Mouse (Mus musculus) forebrain, embryonic 16.5 days (tissue): Measurements from ENCODE around the gene Zfp821. TPM values are rescaled to one million over a fixed set of nuclear protein-coding genes. Genes with fewer than 3 reads are reported as not detected.

Experiments
- ATAC-seq: fragments of 200-750 bp; cut with Nextera tagmentation; 2 replicates; pipeline ENCODE4 v1.8.0; 2017; ENCODE audit warnings: mild to moderate bottlenecking, moderate library complexity
- H3K27ac ChIP-seq: fragments of 300-500 bp; sonication (generic); 2 replicates; pipeline ENCODE4 v1.5.1; 2014; ENCODE audit warnings: low read length, control low read depth
- H3K27me3 ChIP-seq: fragments of 300-500 bp; sonication (generic); replicated peaks from 2 replicates; pipeline ENCODE4 v1.6.1; 2014; ENCODE audit warnings: low read length; ENCODE audit not compliant: control insufficient read depth, insufficient read depth
- H3K36me3 ChIP-seq: fragments of 300-500 bp; sonication (generic); 2 replicates; pipeline ENCODE4 v1.6.1; 2014; ENCODE audit not compliant: control insufficient read depth, insufficient read depth
- H3K4me1 ChIP-seq: fragments of 300-500 bp; sonication (generic); replicated peaks from 2 replicates; pipeline ENCODE4 v1.6.1; 2014; ENCODE audit warnings: low read length; ENCODE audit not compliant: control insufficient read depth, insufficient read depth
- H3K4me2 ChIP-seq: fragments of 300-500 bp; sonication (generic); 2 replicates; pipeline ENCODE4 v1.6.1; 2014; ENCODE audit warnings: mild to moderate bottlenecking, low read length, control low read depth
- H3K4me3 ChIP-seq: fragments of 300-500 bp; sonication (generic); replicated peaks from 2 replicates; pipeline ENCODE4 v1.5.1; 2014; ENCODE audit warnings: mild to moderate bottlenecking, low read length, control low read depth
- H3K9ac ChIP-seq: fragments of 300-500 bp; sonication (generic); replicated peaks from 2 replicates; pipeline ENCODE4 v1.6.1; 2014; ENCODE audit warnings: low read depth, low read length, control low read depth
- H3K9me3 ChIP-seq: fragments of 300-500 bp; sonication (generic); 2 replicates; pipeline ENCODE4 v1.6.1; 2016; ENCODE audit warnings: low read length; ENCODE audit not compliant: control insufficient read depth
- WGBS: fragments of 180-500 bp; shearing (Covaris S2); extraction: QIAGEN DNeasy Blood & Tissue Kit; methylation state at CpG from one replicate; pipeline ENCODE4 v1.1.7; 2014; 5-methylcytosine and 5-hydroxymethylcytosine counted together
- polyA plus RNA-seq: library from polyadenylated mRNA; unstranded; fragments of >200 nt; fragmentation: Nextera tagmentation; extraction: Ambion mirVana; gene quantifications from 2 replicates; pipeline ENCODE4 v1.2.1, GENCODE M21; 2015

Zfp821 gene
- polyA plus RNA-seq, 1 experiment from 2014 or later, result 88.3 TPM

DNA sequence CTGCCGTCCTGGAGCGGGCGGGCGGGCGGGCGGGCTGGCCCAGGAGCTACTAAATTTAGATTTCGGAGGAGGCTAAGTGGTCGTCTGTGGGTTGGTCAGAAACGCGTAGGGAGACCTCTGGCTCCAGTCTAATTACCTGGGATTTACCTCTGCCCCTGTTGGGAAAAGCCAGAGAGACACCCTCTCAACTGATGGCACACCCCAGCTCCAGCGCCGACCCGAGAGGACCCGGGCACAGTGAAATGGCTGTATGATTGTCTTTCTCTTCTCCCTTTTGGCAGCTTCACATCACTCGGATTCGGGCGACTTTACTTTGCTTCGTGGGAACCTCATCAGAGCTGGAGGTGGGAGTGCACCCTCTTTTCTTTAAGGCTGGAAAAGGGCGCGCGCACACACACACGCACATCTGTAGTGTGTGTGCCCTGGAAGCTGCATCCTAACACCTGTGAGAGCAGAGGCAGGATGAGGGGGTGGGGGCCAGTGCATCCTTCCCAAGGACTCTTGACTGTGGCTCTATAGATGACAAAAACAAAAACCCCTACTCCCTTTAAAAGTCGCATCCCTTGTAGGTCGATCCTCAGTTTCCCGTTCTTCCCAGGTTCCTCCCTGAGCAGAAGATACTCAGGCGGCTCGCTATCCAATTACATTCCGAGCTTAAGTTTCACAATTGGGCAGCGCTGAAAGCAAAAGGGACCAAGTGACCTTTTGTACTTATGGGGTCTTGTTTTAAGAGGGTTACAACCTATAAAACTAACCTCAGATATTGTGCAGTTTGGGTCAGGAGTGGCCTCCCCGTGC, 929 bp downstream of the Zfp821 start:
- H3K9me3 ChIP-seq, result no peaks in the 10 kb centered on the region
- peak; percentile 36 for ATAC-seq
- H3K4me2 ChIP-seq, result peak overlapping the region; percentile 86
- H3K36me3 ChIP-seq, result peaks cover 20% of the 10 kb centered on the region
- H3K27ac ChIP-seq, result peak overlapping the region; percentile 97
- H3K4me1 ChIP-seq, result peaks cover 32% of the 10 kb centered on the region
- peak overlapping the region; percentile 100 for H3K9ac ChIP-seq
- 2% methylated on average over 25 of the region's 30 CpGs for WGBS
- no peaks in the 10 kb centered on the region for H3K27me3 ChIP-seq
- H3K4me3 ChIP-seq, result peak overlapping the region; percentile 94

DNA sequence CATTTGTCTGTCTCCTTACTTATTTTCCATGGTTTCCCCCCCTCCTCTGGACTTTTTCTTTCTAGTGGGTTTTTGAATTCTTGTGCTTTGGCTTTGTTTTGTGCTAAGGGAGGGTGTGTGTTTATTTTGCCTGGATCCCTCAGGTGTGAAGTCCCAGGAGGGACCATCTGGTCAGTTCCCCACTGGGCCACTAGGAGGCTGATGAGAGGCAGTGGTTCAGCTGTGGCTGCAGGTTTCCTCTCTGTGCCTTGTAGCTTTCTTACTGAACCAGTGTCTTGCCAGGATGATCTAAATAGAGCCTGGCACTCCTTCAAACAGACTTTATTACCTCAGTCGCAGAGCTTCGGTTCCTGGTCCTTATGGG, 1.5 kb downstream of the Zfp821 start:
- 7% methylated on average over 2 of the region's 2 CpGs for WGBS

DNA sequence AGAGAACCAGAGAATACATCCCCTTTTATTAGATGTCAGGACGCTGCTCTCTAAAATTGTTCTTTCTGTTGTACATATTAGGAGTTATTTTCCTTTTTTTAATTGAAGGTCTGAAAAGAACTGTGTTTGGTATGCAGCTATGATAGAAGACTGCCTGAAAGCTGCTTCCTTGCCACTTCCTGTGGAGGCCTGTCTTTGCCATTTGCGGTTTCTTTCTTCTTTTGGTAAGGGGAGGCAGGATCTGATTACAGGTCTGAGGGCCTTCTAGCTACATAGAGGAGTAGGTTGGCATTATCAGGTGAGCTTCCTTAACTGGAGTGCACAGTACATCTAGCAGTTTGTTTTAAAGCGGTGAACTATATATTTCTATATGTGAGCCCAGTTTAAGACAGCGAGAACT, 2.6 kb downstream of the Zfp821 start:
- no peak overlapping the region for H3K4me3 ChIP-seq
- H3K4me2 ChIP-seq, result no peak overlapping the region
- peaks cover 32% of the 10 kb centered on the region for H3K4me1 ChIP-seq
- H3K9me3 ChIP-seq, result no peaks in the 10 kb centered on the region
- no peaks in the 10 kb centered on the region for H3K27me3 ChIP-seq
- H3K27ac ChIP-seq, result no peak overlapping the region
- peaks cover 33% of the 10 kb centered on the region for H3K36me3 ChIP-seq
- H3K9ac ChIP-seq, result no peak overlapping the region
- 96% methylated on average over 4 of the region's 4 CpGs for WGBS
- no peak for ATAC-seq

More for the DNA sequence above, 1.5 kb downstream of the Zfp821 start:
- H3K27me3 ChIP-seq, result no peaks in the 10 kb centered on the region
- peak overlapping the region; percentile 94 for H3K4me3 ChIP-seq
- H3K36me3 ChIP-seq, result peaks cover 26% of the 10 kb centered on the region
- no peaks in the 10 kb centered on the region for H3K9me3 ChIP-seq
- no peak overlapping the region for H3K27ac ChIP-seq
- 0 out of 2 replicates have a peak, but pooled peaks have one; percentile 16 for ATAC-seq
- peak overlapping the region; percentile 86 for H3K4me2 ChIP-seq
- H3K9ac ChIP-seq, result peak overlapping the region; percentile 100
- peaks cover 32% of the 10 kb centered on the region for H3K4me1 ChIP-seq

DNA sequence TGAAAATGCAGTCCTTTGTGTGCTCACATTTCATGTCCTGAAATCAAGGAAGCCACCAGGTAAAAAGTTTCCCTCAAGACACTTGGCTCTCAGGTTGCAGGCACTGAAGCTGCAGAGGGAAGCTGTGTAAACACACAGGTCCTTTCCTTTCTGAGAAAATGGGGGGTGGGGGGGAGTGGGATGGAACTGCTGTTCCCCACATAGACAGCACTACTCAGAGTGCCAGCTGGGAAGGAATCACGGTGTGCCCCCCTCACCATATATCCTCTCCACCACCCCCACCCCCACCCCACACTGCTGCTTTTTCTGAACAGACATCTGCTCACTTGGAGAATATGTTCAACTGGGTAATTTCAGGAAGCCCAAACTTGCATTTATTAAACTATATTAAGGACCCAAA, 7.2 kb downstream of the Zfp821 start:
- H3K4me1 ChIP-seq, result peaks cover 15% of the 10 kb centered on the region
- H3K36me3 ChIP-seq, result peaks cover 47% of the 10 kb centered on the region
- WGBS, result 50% methylated on average over 1 of the region's 1 CpGs
- no peaks in the 10 kb centered on the region for H3K27me3 ChIP-seq
- H3K9me3 ChIP-seq, result no peaks in the 10 kb centered on the region
- H3K9ac ChIP-seq, result no peak overlapping the region
- H3K27ac ChIP-seq, result no peak overlapping the region
- no peak for ATAC-seq
- H3K4me3 ChIP-seq, result no peak overlapping the region
- H3K4me2 ChIP-seq, result no peak overlapping the region

DNA sequence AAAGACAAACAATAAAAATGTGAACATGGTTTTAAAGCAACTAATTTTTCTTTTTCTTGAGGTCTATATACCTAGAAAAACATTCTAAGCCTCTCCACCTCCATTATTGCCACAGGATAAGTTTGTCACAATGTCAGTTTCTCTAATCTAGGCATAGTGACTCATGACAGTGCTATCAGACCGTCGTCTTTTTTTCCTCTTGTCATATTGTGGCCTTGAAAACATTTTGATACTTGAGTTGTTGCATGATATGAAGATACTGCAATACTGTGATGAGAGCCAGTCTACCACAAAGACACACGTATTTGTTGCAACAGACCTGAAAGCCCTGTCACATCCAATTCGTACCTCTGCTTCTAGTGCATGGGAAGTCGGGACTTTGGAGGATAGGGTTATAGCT, 9.6 kb downstream of the Zfp821 start:
- Histone ChIP-seq H3K4me2 (no peak overlapping the region), H3K4me1 (no peaks in the 10 kb centered on the region), H3K9me3 (no peaks in the 10 kb centered on the region), H3K27ac (no peak overlapping the region), H3K27me3 (no peaks in the 10 kb centered on the region), H3K36me3 (peaks cover 47% of the 10 kb centered on the region), H3K4me3 (no peak overlapping the region), H3K9ac (no peak overlapping the region)
- WGBS, result 96% methylated on average over 5 of the region's 5 CpGs
- no peak for ATAC-seq

DNA sequence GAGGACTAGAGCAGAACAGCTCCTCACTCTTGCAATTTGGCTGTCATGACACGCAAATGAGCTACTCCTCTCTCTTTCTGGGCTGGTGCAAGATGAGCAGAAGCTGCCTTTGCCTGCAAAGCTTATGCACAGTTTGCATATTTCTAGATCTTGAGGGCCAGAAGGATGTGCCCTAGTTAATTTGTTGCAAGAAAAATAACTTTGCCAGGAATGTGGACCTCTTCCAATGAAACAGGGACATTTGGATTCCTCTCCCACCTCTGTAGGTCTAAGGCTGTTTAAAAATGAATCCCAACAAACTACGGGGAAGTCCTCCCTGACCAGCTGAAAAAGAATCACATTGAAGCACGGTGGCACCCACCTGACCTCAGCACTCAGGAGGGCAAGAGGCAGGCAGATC, 19.8 kb downstream of the Zfp821 start:
- no peaks in the 10 kb centered on the region for H3K27me3 ChIP-seq
- no peak for ATAC-seq
- no peak overlapping the region for H3K4me2 ChIP-seq
- peaks cover 67% of the 10 kb centered on the region for H3K36me3 ChIP-seq
- H3K27ac ChIP-seq, result no peak overlapping the region
- WGBS, result 93% methylated on average over 3 of the region's 3 CpGs
- no peaks in the 10 kb centered on the region for H3K4me1 ChIP-seq
- no peaks in the 10 kb centered on the region for H3K9me3 ChIP-seq
- H3K9ac ChIP-seq, result no peak overlapping the region
- H3K4me3 ChIP-seq, result no peak overlapping the region

DNA sequence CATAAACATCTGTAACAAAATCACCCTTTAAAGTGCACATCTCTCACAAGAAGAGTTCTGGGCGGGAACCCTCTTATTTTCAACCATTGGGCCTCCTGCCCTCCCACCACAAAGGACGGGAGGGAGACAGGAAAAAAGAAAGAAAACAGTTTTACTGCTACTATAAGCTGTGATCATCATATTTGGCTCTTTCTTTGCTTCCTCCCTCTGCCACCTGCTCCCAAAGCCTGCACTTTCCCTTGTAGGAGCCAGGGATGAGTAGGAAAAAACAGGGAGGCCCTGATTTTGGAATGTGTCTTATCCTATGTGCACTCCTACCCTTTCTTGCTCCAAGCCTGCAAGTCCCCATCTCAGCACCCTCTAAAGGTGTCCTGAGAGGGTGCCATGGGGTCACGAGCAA, 25.7 kb downstream of the Zfp821 start:
- no peak for ATAC-seq
- 79% methylated on average over 3 of the region's 3 CpGs for WGBS
- Histone ChIP-seq H3K9me3 (no peaks in the 10 kb centered on the region), H3K27ac (no peak overlapping the region), H3K36me3 (peaks cover 32% of the 10 kb centered on the region), H3K4me2 (no peak overlapping the region), H3K4me3 (no peak overlapping the region), H3K27me3 (no peaks in the 10 kb centered on the region), H3K9ac (no peak overlapping the region), H3K4me1 (peaks cover 1% of the 10 kb centered on the region; the same call in 1 of the 2 replicates)

DNA sequence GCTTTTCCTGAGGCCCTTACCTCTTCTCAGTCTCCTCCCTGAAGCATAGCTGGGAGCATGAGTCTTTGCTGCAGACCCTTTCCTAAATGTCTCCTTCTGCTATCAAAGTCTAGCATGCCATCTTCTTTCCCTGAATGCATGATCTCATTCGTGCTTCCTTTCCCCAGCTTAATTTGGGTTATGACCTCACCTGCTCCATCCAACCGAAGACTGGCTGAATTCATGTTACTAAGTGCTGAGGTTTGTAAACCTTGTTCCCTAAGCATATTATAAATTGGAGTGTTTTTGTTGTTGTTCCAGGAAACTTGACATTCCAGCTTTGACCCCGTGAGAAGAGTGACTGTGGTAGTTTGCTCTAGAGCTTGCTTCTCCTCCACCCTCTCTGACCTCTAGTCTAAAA, 28.7 kb downstream of the Zfp821 start:
- no peak overlapping the region for H3K4me3 ChIP-seq
- WGBS, result 91% methylated on average over 3 of the region's 3 CpGs
- H3K9me3 ChIP-seq, result no peaks in the 10 kb centered on the region
- peaks cover 12% of the 10 kb centered on the region for H3K4me1 ChIP-seq
- ATAC-seq, result no peak
- no peak overlapping the region for H3K4me2 ChIP-seq
- H3K27me3 ChIP-seq, result no peaks in the 10 kb centered on the region
- H3K27ac ChIP-seq, result no peak overlapping the region
- peaks cover 19% of the 10 kb centered on the region for H3K36me3 ChIP-seq
- H3K9ac ChIP-seq, result no peak overlapping the region

DNA sequence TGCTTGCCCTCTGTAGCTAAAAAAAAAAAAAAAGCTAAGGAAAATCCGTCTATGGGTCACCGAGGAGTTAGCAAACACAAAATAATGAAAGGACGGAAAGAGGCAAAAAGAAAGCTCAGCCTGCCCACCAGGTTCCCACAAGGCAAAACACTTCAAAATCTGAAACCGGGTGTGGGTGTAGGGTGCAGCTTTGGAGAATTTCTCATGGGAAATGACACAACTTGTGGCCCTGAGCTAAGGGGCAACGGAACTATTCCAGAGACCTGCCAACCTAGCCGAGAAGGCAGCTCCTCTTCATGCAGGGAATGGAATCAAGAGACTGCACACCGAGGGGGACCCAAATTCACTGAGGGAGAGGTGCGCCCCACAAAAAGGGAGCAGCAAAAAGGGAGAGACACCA, 31.5 kb downstream of the Zfp821 start:
- peak overlapping the region; percentile 99 for H3K9ac ChIP-seq
- H3K27me3 ChIP-seq, result no peaks in the 10 kb centered on the region
- H3K4me1 ChIP-seq, result peaks cover 12% of the 10 kb centered on the region
- peaks cover 10% of the 10 kb centered on the region for H3K36me3 ChIP-seq
- H3K27ac ChIP-seq, result no peak overlapping the region
- ATAC-seq, result no peak; the same call in 1 of the 2 replicates
- no peaks in the 10 kb centered on the region for H3K9me3 ChIP-seq
- H3K4me2 ChIP-seq, result peak overlapping the region; percentile 93
- peak overlapping the region; percentile 99 for H3K4me3 ChIP-seq
- 4% methylated on average over 8 of the region's 8 CpGs for WGBS
